Mouse (Mus musculus): ENCODE results near the gene Ripk3. TPM values are rescaled to one million over a fixed set of nuclear protein-coding genes. Genes with fewer than 3 reads are reported as not detected.

The Ripk3 gene
- polyA plus RNA-seq, 1 experiment = 7.5 TPM

- DNase-seq = no peak
- 6% methylated on average over 25 of the region's 37 CpGs for WGBS
- Histone ChIP-seq H3K4me3 (replicated peaks; ENCODE audit: extremely low read depth, low read depth, low read length) (peak overlapping the region; percentile 77), H3K4me1 (ENCODE audit: control insufficient read depth, insufficient read depth, low read length) (peaks cover 3% of the 10 kb centered on the region; the same call in 1 of the 2 replicates)
- TF ChIP-seq CTCF (IDR thresholded peaks at IDR 0.05; ENCODE audit: insufficient read depth, low read length) = no peak
Observed at GRCm38 (mm10) chr14:55825216-55826051, 36.8 kb upstream of the Ripk3 start.

- DNase-seq = peak; percentile 29
- H3K4me1 ChIP-seq (ENCODE audit: control insufficient read depth, insufficient read depth, low read length) = peaks cover 3% of the 10 kb centered on the region; the same call in 1 of the 2 replicates
- peak overlapping the region; percentile 82 for H3K4me3 ChIP-seq (replicated peaks; ENCODE audit: extremely low read depth, low read depth, low read length)
- TF ChIP-seq CTCF (IDR thresholded peaks at IDR 0.05; ENCODE audit: insufficient read depth, low read length) = no peak
- peak; percentile 19; the same call in 1 of the 2 replicates for TF ChIP-seq POLR2A (IDR thresholded peaks at IDR 0.05; ENCODE audit: borderline replicate concordance, extremely low read depth, low read depth, low read length)
- 5% methylated on average over 32 of the region's 32 CpGs for WGBS
Observed at GRCm38 (mm10) chr14:55824481-55825215, 36.0 kb upstream of the Ripk3 start.

- Histone ChIP-seq H3K4me1 (ENCODE audit: control insufficient read depth, insufficient read depth, low read length) (peaks cover 3% of the 10 kb centered on the region; the same call in 1 of the 2 replicates), H3K4me3 (replicated peaks; ENCODE audit: extremely low read depth, low read depth, low read length) (peak overlapping the region; percentile 82)
- TF ChIP-seq CTCF (IDR thresholded peaks at IDR 0.05; ENCODE audit: insufficient read depth, low read length) (no peak), POLR2A (IDR thresholded peaks at IDR 0.05; ENCODE audit: borderline replicate concordance, extremely low read depth, low read depth, low read length) (no peak)
- 8% methylated on average over 10 of the region's 10 CpGs for WGBS
- peak; percentile 65 for DNase-seq
Observed at GRCm38 (mm10) chr14:55824001-55824480, 35.4 kb upstream of the Ripk3 start.

GRCm38 (mm10) chr14:55822991-55823762 is 34.5 kb upstream of the Ripk3 start, which contains the start of gene Nfatc4:
Gene Nfatc4 (plus strand): TSS chr14:55823144.
- H3K4me1 ChIP-seq (ENCODE audit: control insufficient read depth, insufficient read depth, low read length) = peaks cover 3% of the 10 kb centered on the region; the same call in 1 of the 2 replicates
- TF ChIP-seq CTCF (IDR thresholded peaks at IDR 0.05; ENCODE audit: insufficient read depth, low read length) (no peak), POLR2A (IDR thresholded peaks at IDR 0.05; ENCODE audit: borderline replicate concordance, extremely low read depth, low read depth, low read length) (peak; percentile 50; the same call in 1 of the 2 replicates)
- H3K4me3 ChIP-seq (replicated peaks; ENCODE audit: extremely low read depth, low read depth, low read length) = peak within 1 kb of the TSS; percentile 82
- WGBS = under 1% methylated on average over 46 of the region's 46 CpGs
- DNase-seq = peak; percentile 83

- peak; percentile 77 for DNase-seq
- 3% methylated on average over 13 of the region's 13 CpGs for WGBS
- peak; percentile 99 for TF ChIP-seq CTCF (IDR thresholded peaks at IDR 0.05; ENCODE audit: insufficient read depth, low read length)
- TF ChIP-seq POLR2A (IDR thresholded peaks at IDR 0.05; ENCODE audit: borderline replicate concordance, extremely low read depth, low read depth, low read length) = no peak
- Histone ChIP-seq H3K4me3 (replicated peaks; ENCODE audit: extremely low read depth, low read depth, low read length) (peak overlapping the region; percentile 82), H3K4me1 (ENCODE audit: control insufficient read depth, insufficient read depth, low read length) (peaks cover 3% of the 10 kb centered on the region; the same call in 1 of the 2 replicates)
Observed at GRCm38 (mm10) chr14:55822435-55822990, 33.8 kb upstream of the Ripk3 start.

GRCm38 (mm10) chr14:55820576-55820975 is 31.9 kb upstream of the Ripk3 start:
- DNase-seq = peak; percentile 0
- H3K4me1 ChIP-seq (ENCODE audit: control insufficient read depth, insufficient read depth, low read length) = peaks cover 3% of the 10 kb centered on the region; the same call in 1 of the 2 replicates
- no peak overlapping the region for H3K4me3 ChIP-seq (replicated peaks; ENCODE audit: extremely low read depth, low read depth, low read length)
- 86% methylated on average over 9 of the region's 9 CpGs for WGBS
- no peak for TF ChIP-seq POLR2A (IDR thresholded peaks at IDR 0.05; ENCODE audit: borderline replicate concordance, extremely low read depth, low read depth, low read length)

- TF ChIP-seq CTCF (IDR thresholded peaks at IDR 0.05; ENCODE audit: insufficient read depth, low read length) = no peak
- TF ChIP-seq POLR2A (IDR thresholded peaks at IDR 0.05; ENCODE audit: borderline replicate concordance, extremely low read depth, low read depth, low read length) = no peak
- H3K4me1 ChIP-seq (ENCODE audit: control insufficient read depth, insufficient read depth, low read length) = peaks cover 3% of the 10 kb centered on the region; the same call in 1 of the 2 replicates
- DNase-seq = peak; percentile 0
- 85% methylated on average over 7 of the region's 7 CpGs for WGBS
- no peak overlapping the region for H3K4me3 ChIP-seq (replicated peaks; ENCODE audit: extremely low read depth, low read depth, low read length)
Observed at GRCm38 (mm10) chr14:55819845-55820405, 31.3 kb upstream of the Ripk3 start.

GRCm38 (mm10) chr14:55815310-55815751 is 26.7 kb upstream of the Ripk3 start:
- 18% methylated on average over 17 of the region's 17 CpGs for WGBS
- H3K4me3 ChIP-seq (replicated peaks; ENCODE audit: extremely low read depth, low read depth, low read length) = peak overlapping the region; percentile 55

More at GRCm38 (mm10) chr14:55815310-55815751, 26.7 kb upstream of the Ripk3 start:
- DNase-seq = peak; percentile 67
- TF ChIP-seq CTCF (IDR thresholded peaks at IDR 0.05; ENCODE audit: insufficient read depth, low read length) = no peak
- TF ChIP-seq POLR2A (IDR thresholded peaks at IDR 0.05; ENCODE audit: borderline replicate concordance, extremely low read depth, low read depth, low read length) = no peak
- H3K4me1 ChIP-seq (ENCODE audit: control insufficient read depth, insufficient read depth, low read length) = no peaks in the 10 kb centered on the region

Data from lung, adult 2 months (tissue).